Mouse (Mus musculus): ENCODE results near the gene Sorcs3. TPM values are rescaled to one million over a fixed set of nuclear protein-coding genes. Genes with fewer than 3 reads are reported as not detected.
A peak's percentile ranks its signal among the peaks of the same experiment; 100 is the strongest.

Gene Sorcs3
- polyA plus RNA-seq, 1 experiment from 2014 or later, result 0.45 TPM

DNA sequence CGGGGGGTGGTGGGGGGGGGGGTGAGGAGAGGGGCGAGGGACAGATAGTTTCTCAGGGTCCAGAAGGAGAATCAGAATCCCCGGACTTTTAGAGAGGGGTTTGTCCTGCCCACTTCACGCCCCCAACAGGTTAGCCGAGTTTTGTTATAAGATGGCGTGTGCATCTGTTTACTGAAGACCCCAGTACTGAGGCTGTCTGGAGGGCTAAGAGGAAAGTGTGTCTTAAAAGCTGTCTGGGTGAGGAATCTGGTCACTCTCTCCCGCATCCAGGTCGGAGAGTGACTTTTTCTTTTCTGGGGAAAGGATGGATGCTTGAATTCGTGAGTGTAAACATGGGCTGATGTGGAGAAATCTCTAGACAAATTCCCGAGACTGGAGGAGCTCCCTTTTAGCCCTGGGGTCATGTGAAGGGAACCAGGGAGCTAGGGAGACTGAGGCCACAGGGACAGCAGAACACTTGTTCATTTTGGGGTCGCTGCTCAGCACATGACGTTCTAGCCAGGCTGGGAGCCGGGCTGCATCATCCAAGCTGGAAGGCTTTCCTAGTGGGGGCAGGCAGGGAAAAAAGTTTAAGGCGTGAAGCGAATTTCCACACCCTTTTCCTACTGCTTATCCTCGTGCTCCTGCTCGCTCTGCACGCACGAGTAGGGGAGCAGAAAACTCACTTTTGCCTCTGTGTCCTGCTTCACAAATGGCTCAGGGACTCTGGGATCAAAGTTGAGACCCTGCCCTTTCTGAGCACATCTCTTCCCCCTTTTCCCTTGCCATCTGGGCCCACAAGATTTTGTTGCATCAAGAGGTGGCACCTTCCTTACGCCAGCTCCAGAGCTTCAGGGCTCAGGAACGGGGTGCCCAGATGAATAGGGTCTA, 1.3 kb downstream of the Sorcs3 start:
- no peaks in the 10 kb centered on the region for H3K36me3 ChIP-seq (ENCODE audit: control insufficient read depth, insufficient read depth, low read length)
- H3K4me3 ChIP-seq (ENCODE audit: low read length), result peak overlapping the region; percentile 53
- H3K9ac ChIP-seq (ENCODE audit: low read depth, low read length), result no peak overlapping the region
- H3K4me1 ChIP-seq (ENCODE audit: control insufficient read depth, insufficient read depth, low read length), result 0 out of 2 replicates have a peak, but pooled peaks cover 9% of the 10 kb centered on the region
- H3K4me2 ChIP-seq (ENCODE audit: low read depth, low read length), result peak overlapping the region; percentile 98; the same call in 1 of the 2 replicates
- peaks cover 46% of the 10 kb centered on the region for H3K27me3 ChIP-seq (replicated peaks; ENCODE audit: control insufficient read depth, insufficient read depth, low read length)
- H3K27ac ChIP-seq (ENCODE audit: low read length), result no peak overlapping the region
- no peaks in the 10 kb centered on the region for H3K9me3 ChIP-seq (ENCODE audit: control insufficient read depth, low read length)
- no peak for ATAC-seq
- 4% methylated on average over 21 of the region's 21 CpGs for WGBS

DNA sequence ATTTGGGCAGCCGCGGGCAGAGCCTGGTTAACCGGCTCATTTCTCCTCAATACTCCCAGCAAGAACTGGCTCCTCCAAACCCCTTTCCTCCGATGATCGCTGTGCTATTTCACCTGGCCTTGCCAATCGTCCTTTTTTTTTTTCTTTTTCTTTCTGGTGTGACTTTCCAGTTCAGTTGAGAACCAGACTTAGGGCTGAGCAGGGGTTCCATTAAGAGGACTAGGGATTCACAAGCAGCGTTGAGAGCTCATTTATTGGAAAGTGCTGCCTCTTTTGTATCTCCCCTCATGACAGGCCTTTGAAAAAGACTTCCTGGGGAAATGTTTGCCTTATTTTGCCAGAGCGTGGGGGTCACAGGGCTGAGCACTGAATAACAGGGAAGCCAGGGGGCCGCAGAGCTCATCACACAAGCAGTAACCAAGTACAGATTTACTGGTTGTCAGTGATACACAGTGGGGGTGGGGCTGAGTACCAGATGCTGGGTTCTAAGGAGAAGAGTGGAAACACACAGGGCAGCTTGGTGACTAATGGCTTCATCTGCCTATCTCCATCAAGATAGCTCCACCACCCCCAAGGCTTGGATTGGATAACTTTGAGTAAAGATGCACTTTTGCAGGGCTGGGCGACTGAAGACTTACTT, 2.0 kb downstream of the Sorcs3 start:
- Histone ChIP-seq H3K4me1 (ENCODE audit: control insufficient read depth, insufficient read depth, low read length) (0 out of 2 replicates have a peak, but pooled peaks cover 9% of the 10 kb centered on the region), H3K9me3 (ENCODE audit: control insufficient read depth, low read length) (no peaks in the 10 kb centered on the region), H3K27me3 (replicated peaks; ENCODE audit: control insufficient read depth, insufficient read depth, low read length) (peaks cover 46% of the 10 kb centered on the region), H3K36me3 (ENCODE audit: control insufficient read depth, insufficient read depth, low read length) (no peaks in the 10 kb centered on the region), H3K9ac (ENCODE audit: low read depth, low read length) (no peak overlapping the region), H3K4me2 (ENCODE audit: low read depth, low read length) (no peak overlapping the region), H3K4me3 (ENCODE audit: low read length) (no peak overlapping the region), H3K27ac (ENCODE audit: low read length) (no peak overlapping the region)
- WGBS, result 16% methylated on average over 10 of the region's 10 CpGs
- no peak for ATAC-seq

DNA sequence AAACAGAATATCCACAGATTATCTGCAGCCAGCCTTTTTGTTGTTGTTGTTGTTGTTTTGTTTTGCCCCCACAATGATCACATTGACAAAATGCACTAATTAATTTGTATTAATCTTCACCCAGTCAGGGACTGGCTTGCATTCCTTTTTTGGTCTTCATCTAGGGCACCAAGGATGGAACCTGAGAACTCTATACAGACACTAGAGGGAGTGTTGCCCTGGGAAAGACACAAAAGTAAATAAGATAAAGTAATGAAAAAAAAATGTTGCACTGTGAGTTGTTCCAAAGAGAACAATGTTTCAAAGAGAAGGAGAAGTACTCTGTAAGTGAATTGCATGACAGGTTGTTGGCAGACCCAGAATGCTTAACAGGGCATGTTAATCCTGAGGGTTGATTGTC, 9.6 kb downstream of the Sorcs3 start:
- no peaks in the 10 kb centered on the region for H3K27me3 ChIP-seq (replicated peaks; ENCODE audit: control insufficient read depth, insufficient read depth, low read length)
- H3K9ac ChIP-seq (ENCODE audit: low read depth, low read length), result no peak overlapping the region
- no peak overlapping the region for H3K4me3 ChIP-seq (ENCODE audit: low read length)
- no peak for ATAC-seq
- no peaks in the 10 kb centered on the region for H3K9me3 ChIP-seq (ENCODE audit: control insufficient read depth, low read length)
- no peaks in the 10 kb centered on the region for H3K36me3 ChIP-seq (ENCODE audit: control insufficient read depth, insufficient read depth, low read length)
- H3K27ac ChIP-seq (ENCODE audit: low read length), result no peak overlapping the region
- H3K4me2 ChIP-seq (ENCODE audit: low read depth, low read length), result no peak overlapping the region
- H3K4me1 ChIP-seq (ENCODE audit: control insufficient read depth, insufficient read depth, low read length), result no peaks in the 10 kb centered on the region

DNA sequence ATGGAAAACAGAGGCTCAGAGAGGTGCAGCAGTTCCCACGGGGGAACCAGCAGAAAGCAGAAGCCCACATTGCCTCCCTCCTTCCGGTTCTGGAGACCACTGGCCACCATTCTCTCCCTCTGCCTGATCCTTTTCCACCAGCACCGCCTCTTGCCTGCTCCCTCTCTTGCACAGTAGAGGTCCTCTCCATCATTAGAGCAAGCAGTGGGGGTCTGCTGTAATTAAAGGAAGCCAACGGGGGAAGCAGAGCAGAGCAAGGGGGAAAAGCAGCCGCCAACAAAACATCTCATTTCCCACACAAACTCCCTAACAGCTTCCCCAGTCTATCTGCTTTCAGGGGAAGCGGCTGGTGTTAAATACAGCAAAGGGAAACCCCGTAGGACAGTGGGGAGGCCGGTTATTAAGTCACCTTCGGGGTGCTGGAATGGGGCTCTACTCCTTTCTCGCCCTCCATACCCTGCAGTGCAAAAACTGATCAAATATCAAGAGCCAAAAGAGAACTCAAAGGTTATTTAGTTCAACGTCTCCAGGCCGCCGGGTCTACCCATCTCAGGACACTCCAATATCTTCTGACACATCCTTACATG, 32.1 kb downstream of the Sorcs3 start:
- WGBS, result 57% methylated on average over 13 of the region's 13 CpGs
- no peak overlapping the region for H3K4me2 ChIP-seq (ENCODE audit: low read depth, low read length)
- no peaks in the 10 kb centered on the region for H3K4me1 ChIP-seq (ENCODE audit: control insufficient read depth, insufficient read depth, low read length)
- H3K36me3 ChIP-seq (ENCODE audit: control insufficient read depth, insufficient read depth, low read length), result no peaks in the 10 kb centered on the region
- no peaks in the 10 kb centered on the region for H3K9me3 ChIP-seq (ENCODE audit: control insufficient read depth, low read length)
- H3K27me3 ChIP-seq (replicated peaks; ENCODE audit: control insufficient read depth, insufficient read depth, low read length), result no peaks in the 10 kb centered on the region
- ATAC-seq, result no peak
- no peak overlapping the region for H3K9ac ChIP-seq (ENCODE audit: low read depth, low read length)
- no peak overlapping the region for H3K4me3 ChIP-seq (ENCODE audit: low read length)
- no peak overlapping the region for H3K27ac ChIP-seq (ENCODE audit: low read length)

DNA sequence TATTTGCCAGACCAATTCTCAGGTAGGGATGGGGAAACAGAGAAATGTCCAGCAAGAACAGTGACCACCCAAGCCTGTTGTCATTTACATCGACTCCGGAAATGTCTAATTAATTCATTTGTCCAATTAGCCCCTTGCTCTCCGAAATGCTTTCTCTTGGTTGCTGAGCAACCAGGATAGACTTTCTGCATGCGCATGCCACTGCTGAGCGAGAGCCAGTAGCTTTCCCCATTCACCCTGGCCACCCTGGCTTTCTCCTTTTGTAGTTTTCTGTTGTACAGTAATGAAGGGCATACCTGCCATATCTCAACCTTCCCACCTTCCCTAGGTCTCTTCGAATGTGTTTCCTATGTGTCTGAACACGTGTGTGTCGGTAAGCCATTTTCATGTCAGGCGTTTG, 32.6 kb downstream of the Sorcs3 start:
- Histone ChIP-seq H3K9ac (ENCODE audit: low read depth, low read length) (no peak overlapping the region), H3K4me2 (ENCODE audit: low read depth, low read length) (no peak overlapping the region), H3K9me3 (ENCODE audit: control insufficient read depth, low read length) (no peaks in the 10 kb centered on the region), H3K4me3 (ENCODE audit: low read length) (no peak overlapping the region), H3K27me3 (replicated peaks; ENCODE audit: control insufficient read depth, insufficient read depth, low read length) (no peaks in the 10 kb centered on the region), H3K4me1 (ENCODE audit: control insufficient read depth, insufficient read depth, low read length) (no peaks in the 10 kb centered on the region), H3K27ac (ENCODE audit: low read length) (no peak overlapping the region), H3K36me3 (ENCODE audit: control insufficient read depth, insufficient read depth, low read length) (no peaks in the 10 kb centered on the region)
- 74% methylated on average over 9 of the region's 9 CpGs for WGBS
- no peak for ATAC-seq

DNA sequence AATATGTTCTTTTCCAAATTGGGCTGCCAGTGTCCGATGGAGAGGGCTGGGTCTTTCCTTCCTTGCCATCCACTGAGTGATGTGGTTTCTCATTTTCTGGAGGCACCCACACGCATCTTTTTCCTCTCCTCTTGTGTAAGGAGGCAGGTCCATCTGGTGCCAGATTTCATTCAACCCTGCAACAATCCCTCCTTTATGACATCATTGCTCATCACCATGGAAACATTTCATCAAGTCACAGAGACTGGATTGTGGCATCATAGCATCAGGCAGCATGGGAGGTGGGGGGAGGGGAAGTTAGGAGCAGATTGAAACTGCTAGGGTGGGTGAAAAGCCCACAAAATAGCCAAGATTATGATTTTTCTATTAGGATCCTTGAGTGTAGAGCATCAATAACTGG, 35.1 kb downstream of the Sorcs3 start:
- no peaks in the 10 kb centered on the region for H3K36me3 ChIP-seq (ENCODE audit: control insufficient read depth, insufficient read depth, low read length)
- no peak overlapping the region for H3K9ac ChIP-seq (ENCODE audit: low read depth, low read length)
- no peaks in the 10 kb centered on the region for H3K9me3 ChIP-seq (ENCODE audit: control insufficient read depth, low read length)
- no peak overlapping the region for H3K27ac ChIP-seq (ENCODE audit: low read length)
- no peaks in the 10 kb centered on the region for H3K27me3 ChIP-seq (replicated peaks; ENCODE audit: control insufficient read depth, insufficient read depth, low read length)
- WGBS, result 57% methylated on average over 2 of the region's 2 CpGs
- no peak overlapping the region for H3K4me3 ChIP-seq (ENCODE audit: low read length)
- no peaks in the 10 kb centered on the region for H3K4me1 ChIP-seq (ENCODE audit: control insufficient read depth, insufficient read depth, low read length)
- ATAC-seq, result no peak
- H3K4me2 ChIP-seq (ENCODE audit: low read depth, low read length), result no peak overlapping the region

DNA sequence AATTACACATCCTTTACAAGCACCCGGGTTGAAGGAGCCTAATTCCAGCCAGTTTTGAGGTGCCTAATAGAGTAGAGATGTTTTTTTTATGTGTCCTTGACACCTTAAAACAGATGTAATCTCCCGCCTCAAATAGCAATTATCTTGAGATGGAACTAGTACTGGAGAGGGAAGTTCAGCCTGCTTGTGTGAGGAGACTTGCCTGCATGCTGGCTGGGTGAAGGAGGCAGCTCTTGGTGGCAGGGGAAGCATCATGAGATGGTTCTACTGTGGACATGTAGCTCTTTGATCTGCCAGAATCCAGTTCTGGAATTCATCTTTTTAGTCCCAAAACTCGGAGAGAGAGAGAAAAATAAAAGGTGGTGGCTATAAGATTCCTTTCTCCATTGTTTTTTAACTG, 38.2 kb downstream of the Sorcs3 start:
- ATAC-seq, result no peak
- H3K4me3 ChIP-seq (ENCODE audit: low read length), result no peak overlapping the region
- WGBS, result 71% methylated on average over 3 of the region's 3 CpGs
- no peaks in the 10 kb centered on the region for H3K9me3 ChIP-seq (ENCODE audit: control insufficient read depth, low read length)
- H3K36me3 ChIP-seq (ENCODE audit: control insufficient read depth, insufficient read depth, low read length), result no peaks in the 10 kb centered on the region
- no peak overlapping the region for H3K9ac ChIP-seq (ENCODE audit: low read depth, low read length)
- no peaks in the 10 kb centered on the region for H3K4me1 ChIP-seq (ENCODE audit: control insufficient read depth, insufficient read depth, low read length)
- H3K27me3 ChIP-seq (replicated peaks; ENCODE audit: control insufficient read depth, insufficient read depth, low read length), result no peaks in the 10 kb centered on the region
- no peak overlapping the region for H3K4me2 ChIP-seq (ENCODE audit: low read depth, low read length)
- no peak overlapping the region for H3K27ac ChIP-seq (ENCODE audit: low read length)

DNA sequence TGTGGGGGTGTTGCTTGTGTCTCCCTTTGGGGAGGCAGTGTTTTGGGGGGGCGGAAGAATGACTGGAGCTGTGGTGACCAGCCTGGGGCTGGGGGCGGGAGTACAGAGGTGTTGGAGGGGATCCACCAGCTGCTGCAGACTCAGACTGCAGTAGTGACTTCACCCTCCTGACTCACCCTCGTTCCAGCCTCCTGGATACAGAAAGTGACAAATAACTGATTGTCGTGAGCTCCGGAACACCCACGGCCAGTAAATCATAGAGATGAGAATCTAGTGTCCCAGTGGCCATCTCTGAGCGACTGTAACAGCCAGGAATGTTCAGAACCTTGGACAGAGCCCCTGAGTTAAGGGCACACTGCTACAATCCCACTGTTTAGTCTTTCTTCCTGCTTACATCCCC, 53.4 kb downstream of the Sorcs3 start:
- Histone ChIP-seq H3K27ac (ENCODE audit: low read length) (no peak overlapping the region), H3K36me3 (ENCODE audit: control insufficient read depth, insufficient read depth, low read length) (no peaks in the 10 kb centered on the region), H3K9me3 (ENCODE audit: control insufficient read depth, low read length) (no peaks in the 10 kb centered on the region), H3K27me3 (replicated peaks; ENCODE audit: control insufficient read depth, insufficient read depth, low read length) (no peaks in the 10 kb centered on the region), H3K4me2 (ENCODE audit: low read depth, low read length) (no peak overlapping the region), H3K4me3 (ENCODE audit: low read length) (no peak overlapping the region), H3K9ac (ENCODE audit: low read depth, low read length) (no peak overlapping the region), H3K4me1 (ENCODE audit: control insufficient read depth, insufficient read depth, low read length) (no peaks in the 10 kb centered on the region)
- ATAC-seq, result no peak
- 57% methylated on average over 7 of the region's 7 CpGs for whole genome bisulfite sequencing

DNA sequence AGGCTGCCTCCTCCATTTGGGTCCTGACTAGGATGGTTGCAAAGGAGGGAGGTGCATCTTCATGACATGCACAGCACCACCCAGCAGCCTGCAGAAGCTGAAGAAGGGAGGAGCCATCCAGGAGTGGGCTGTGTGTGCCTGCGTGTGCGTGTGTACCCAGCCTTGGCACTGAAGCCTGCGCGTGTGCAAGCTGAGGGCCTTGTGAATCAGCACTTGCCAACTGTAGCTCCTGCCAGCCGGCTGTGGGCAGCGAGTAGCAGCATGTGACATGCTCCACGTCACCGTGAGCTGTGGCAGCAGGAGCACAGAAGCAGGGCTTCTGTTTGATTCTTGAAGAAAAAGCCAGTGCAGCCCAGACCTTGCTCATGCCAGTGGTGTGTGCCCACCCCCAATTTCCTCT, 54.8 kb downstream of the Sorcs3 start:
- Histone ChIP-seq H3K36me3 (ENCODE audit: control insufficient read depth, insufficient read depth, low read length) (no peaks in the 10 kb centered on the region), H3K9me3 (ENCODE audit: control insufficient read depth, low read length) (no peaks in the 10 kb centered on the region), H3K27ac (ENCODE audit: low read length) (no peak overlapping the region), H3K27me3 (replicated peaks; ENCODE audit: control insufficient read depth, insufficient read depth, low read length) (no peaks in the 10 kb centered on the region), H3K4me3 (ENCODE audit: low read length) (no peak overlapping the region), H3K4me2 (ENCODE audit: low read depth, low read length) (no peak overlapping the region), H3K9ac (ENCODE audit: low read depth, low read length) (no peak overlapping the region), H3K4me1 (ENCODE audit: control insufficient read depth, insufficient read depth, low read length) (no peaks in the 10 kb centered on the region)
- 84% methylated on average over 8 of the region's 8 CpGs for WGBS
- ATAC-seq, result no peak
